Mouse (Mus musculus) midbrain, embryonic 16.5 days (tissue): ENCODE measurements at regions not wholly inside any gene's neighbourhood (a gene's known extent, or its start where the extent isn't known, plus 50 kb on each side); places are given as distances from the start of the nearest gene placed in this dataset.

ENCODE experiments used
- ATAC-seq: fragments of 200-750 bp; cut with Nextera tagmentation; 2 replicates; pipeline ENCODE4 v1.8.0; 2017; ENCODE audit warnings: moderate TSS enrichment
- H3K27ac ChIP-seq: fragments of 300-500 bp; sonication (generic); 2 replicates; pipeline ENCODE4 v1.5.1; 2014; ENCODE audit warnings: mild to moderate bottlenecking, low read length, mixed read lengths
- H3K27me3 ChIP-seq: fragments of 300-500 bp; sonication (generic); 2 replicates; pipeline ENCODE4 v1.6.1; 2014; ENCODE audit warnings: low read depth, low read length, mixed read lengths; ENCODE audit not compliant: control insufficient read depth, insufficient read depth
- H3K36me3 ChIP-seq: fragments of 300-500 bp; sonication (generic); 2 replicates; pipeline ENCODE4 v1.6.1; 2014; ENCODE audit warnings: mild to moderate bottlenecking, low read length, moderate library complexity, mixed read lengths; ENCODE audit not compliant: control insufficient read depth, insufficient read depth
- H3K4me1 ChIP-seq: fragments of 300-500 bp; sonication (generic); 2 replicates; pipeline ENCODE4 v1.6.1; 2014; ENCODE audit warnings: mild to moderate bottlenecking, low read length, mixed read lengths; ENCODE audit not compliant: control insufficient read depth, insufficient read depth
- H3K4me2 ChIP-seq: fragments of 300-500 bp; sonication (generic); 2 replicates; pipeline ENCODE4 v1.6.1; 2014; ENCODE audit warnings: mild to moderate bottlenecking, low read length, mixed read lengths
- H3K4me3 ChIP-seq: fragments of 300-500 bp; sonication (generic); 2 replicates; pipeline ENCODE4 v1.5.1; 2014; ENCODE audit warnings: low read depth, mild to moderate bottlenecking, low read length, moderate library complexity, mixed read lengths
- H3K9ac ChIP-seq: fragments of 300-500 bp; sonication (generic); 2 replicates; pipeline ENCODE4 v1.6.1; 2014; ENCODE audit warnings: low read depth, low read length, mixed read lengths
- H3K9me3 ChIP-seq: fragments of 300-500 bp; sonication (generic); replicated peaks from 2 replicates; pipeline ENCODE4 v1.6.1; 2014; ENCODE audit warnings: mild to moderate bottlenecking, low read length, mixed read lengths; ENCODE audit not compliant: control insufficient read depth, poor library complexity, severe bottlenecking
- WGBS: fragments of 180-500 bp; shearing (Covaris S2); extraction: QIAGEN DNeasy Blood & Tissue Kit; methylation state at CpG from one replicate; pipeline ENCODE4 v1.1.7; 2014; 5-methylcytosine and 5-hydroxymethylcytosine counted together

DNA sequence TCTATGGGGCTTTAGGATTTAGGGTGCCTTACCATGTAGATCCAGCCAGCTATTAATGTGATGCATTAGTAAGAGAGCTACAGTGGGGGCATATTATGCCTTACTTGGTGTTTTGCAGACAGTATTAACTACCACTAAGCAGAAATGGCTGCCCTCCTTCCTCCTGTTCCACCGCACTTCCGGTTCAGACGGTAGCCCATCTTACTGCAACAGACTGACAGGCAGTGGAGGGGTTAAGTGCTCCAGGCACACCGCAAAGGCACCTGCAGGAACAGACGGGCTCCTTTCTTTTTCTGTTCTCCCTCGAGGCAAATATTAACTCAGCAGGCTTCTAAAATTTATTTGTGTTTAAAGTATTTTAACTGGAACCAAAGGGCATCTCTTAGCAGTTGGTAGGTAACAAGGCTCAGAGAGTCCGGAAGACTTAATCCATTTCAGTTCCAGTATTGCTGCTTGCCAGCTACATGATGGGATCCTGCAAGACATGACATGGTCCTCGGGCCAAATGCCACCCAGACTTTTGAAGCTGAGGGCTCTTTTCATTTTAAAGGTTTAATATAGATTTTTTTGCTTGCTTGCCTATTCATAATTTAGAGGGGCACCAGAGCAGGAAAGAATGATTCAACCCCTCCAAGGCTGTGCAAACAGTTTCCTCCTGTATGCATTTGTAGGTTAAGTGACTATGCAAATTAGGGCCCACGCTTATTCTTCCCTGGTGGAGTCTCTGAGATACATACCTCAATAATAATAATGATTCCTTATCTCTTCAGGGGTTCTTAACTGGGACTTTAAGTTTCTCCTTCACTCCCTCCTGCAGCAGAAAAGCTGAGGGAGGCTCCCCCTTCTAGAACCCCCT, 177.7 kb downstream of the Emp1 start:
- H3K27me3 ChIP-seq, result no peaks in the 10 kb centered on the region
- peak; percentile 42; the same call in 1 of the 2 replicates for ATAC-seq
- 0 out of 2 replicates have a peak overlapping the region, but pooled peaks have one; percentile 22 for H3K27ac ChIP-seq
- WGBS, result 20% methylated on average over 9 of the region's 9 CpGs
- no peaks in the 10 kb centered on the region for H3K9me3 ChIP-seq
- no peak overlapping the region for H3K4me3 ChIP-seq
- H3K4me1 ChIP-seq, result peaks cover 4% of the 10 kb centered on the region; the same call in 1 of the 2 replicates
- no peaks in the 10 kb centered on the region for H3K36me3 ChIP-seq
- H3K4me2 ChIP-seq, result no peak overlapping the region
- H3K9ac ChIP-seq, result no peak overlapping the region

DNA sequence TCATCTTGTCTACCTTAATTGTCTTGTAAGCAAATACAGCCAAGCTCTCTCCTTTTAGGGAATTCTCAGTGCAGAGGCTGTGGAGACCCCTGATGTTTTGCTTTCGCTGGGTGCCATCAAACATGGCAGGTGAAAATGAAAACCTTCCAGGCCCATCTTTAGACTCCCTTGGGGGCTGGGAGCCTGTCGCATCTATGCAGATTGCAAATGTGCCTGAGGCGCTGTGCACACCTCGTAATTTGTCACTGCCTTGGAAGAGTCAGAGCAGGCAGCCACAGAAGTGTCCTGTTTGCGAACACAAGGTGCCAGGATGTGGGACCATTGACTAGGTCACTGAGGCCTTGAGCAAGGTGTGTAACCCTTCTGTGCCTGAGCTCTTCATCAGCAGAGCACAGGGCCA, 179.2 kb downstream of the Emp1 start:
- Histone ChIP-seq H3K27ac (no peak overlapping the region), H3K27me3 (no peaks in the 10 kb centered on the region), H3K4me2 (no peak overlapping the region), H3K4me1 (peaks cover 4% of the 10 kb centered on the region; the same call in 1 of the 2 replicates), H3K9me3 (no peaks in the 10 kb centered on the region), H3K9ac (no peak overlapping the region), H3K4me3 (no peak overlapping the region), H3K36me3 (no peaks in the 10 kb centered on the region)
- no peak for ATAC-seq
- 68% methylated on average over 5 of the region's 5 CpGs for WGBS

DNA sequence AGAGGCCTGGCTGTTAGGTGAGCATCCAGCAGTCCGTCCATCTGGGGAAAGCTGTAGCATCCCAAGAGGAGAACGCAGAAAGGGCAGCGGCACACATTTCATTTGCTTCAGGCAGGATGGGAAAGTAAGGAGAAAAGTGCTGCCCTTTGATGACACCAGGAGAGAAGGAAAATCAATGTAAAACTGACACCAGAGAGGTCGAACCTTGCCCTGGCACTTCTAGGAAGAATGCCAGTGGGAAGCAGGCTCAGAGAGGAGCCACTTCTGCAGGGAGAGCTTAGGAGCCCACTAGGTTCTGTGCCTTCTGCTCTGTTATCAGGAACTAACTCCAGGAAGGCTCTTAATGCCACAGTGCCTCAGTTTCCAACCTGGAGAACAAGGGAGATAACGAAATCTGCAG, 180.0 kb downstream of the Emp1 start:
- no peak overlapping the region for H3K4me2 ChIP-seq
- no peaks in the 10 kb centered on the region for H3K36me3 ChIP-seq
- H3K4me3 ChIP-seq, result no peak overlapping the region
- peaks cover 4% of the 10 kb centered on the region; the same call in 1 of the 2 replicates for H3K4me1 ChIP-seq
- H3K9me3 ChIP-seq, result no peaks in the 10 kb centered on the region
- no peak overlapping the region for H3K27ac ChIP-seq
- H3K27me3 ChIP-seq, result no peaks in the 10 kb centered on the region
- WGBS, result 61% methylated on average over 5 of the region's 5 CpGs
- no peak overlapping the region for H3K9ac ChIP-seq
- ATAC-seq, result no peak

DNA sequence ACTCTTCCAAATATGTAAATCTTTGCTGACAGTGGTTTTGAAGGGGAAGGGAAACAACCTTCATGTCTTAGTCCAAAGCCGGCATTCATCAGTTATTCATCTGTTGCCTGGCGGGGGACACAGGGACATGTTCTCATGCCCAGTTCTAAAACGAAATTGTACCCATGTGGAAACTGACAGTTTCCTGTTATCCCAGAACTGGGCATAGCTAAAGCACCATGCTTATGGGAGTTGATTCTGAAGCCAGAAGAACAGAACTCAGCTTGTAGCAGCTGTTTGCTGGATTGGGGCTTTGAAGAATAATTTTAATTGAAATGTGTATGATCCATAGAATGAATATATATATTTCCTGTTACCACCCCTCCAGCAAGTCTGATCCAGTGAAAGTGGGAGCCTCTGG, 181.0 kb downstream of the Emp1 start:
- no peak overlapping the region for H3K4me3 ChIP-seq
- H3K27ac ChIP-seq, result no peak overlapping the region
- no peaks in the 10 kb centered on the region for H3K36me3 ChIP-seq
- no peak overlapping the region for H3K9ac ChIP-seq
- no peak overlapping the region for H3K4me2 ChIP-seq
- no peaks in the 10 kb centered on the region for H3K27me3 ChIP-seq
- H3K4me1 ChIP-seq, result peaks cover 4% of the 10 kb centered on the region; the same call in 1 of the 2 replicates
- no peaks in the 10 kb centered on the region for H3K9me3 ChIP-seq
- ATAC-seq, result no peak
- 71% methylated on average over 3 of the region's 3 CpGs for WGBS

DNA sequence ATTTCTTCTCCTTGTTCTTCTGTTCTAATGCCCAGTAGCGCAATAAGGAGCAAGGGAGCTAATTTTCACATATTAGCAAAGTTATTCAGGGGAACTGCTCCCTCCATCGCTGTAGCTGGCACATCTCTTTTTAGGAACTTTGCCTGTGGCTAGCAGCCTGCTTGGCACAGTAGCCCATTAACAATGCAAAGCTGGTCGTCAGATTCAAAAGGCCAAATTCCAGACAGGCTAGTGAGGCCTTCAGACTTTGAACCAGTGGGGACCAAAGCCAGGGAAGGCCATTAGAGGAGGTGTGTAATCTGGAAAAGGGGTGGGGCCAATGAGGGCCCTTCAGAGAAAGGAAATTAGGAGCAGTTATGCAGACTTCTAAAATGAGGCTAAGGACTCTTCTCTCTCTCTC, 181.5 kb downstream of the Emp1 start:
- no peaks in the 10 kb centered on the region for H3K9me3 ChIP-seq
- no peak overlapping the region for H3K4me3 ChIP-seq
- no peak overlapping the region for H3K4me2 ChIP-seq
- no peaks in the 10 kb centered on the region for H3K27me3 ChIP-seq
- H3K27ac ChIP-seq, result no peak overlapping the region
- H3K9ac ChIP-seq, result no peak overlapping the region
- H3K36me3 ChIP-seq, result no peaks in the 10 kb centered on the region
- H3K4me1 ChIP-seq, result peaks cover 4% of the 10 kb centered on the region; the same call in 1 of the 2 replicates
- 26% methylated on average over 3 of the region's 3 CpGs for WGBS
- ATAC-seq, result no peak

DNA sequence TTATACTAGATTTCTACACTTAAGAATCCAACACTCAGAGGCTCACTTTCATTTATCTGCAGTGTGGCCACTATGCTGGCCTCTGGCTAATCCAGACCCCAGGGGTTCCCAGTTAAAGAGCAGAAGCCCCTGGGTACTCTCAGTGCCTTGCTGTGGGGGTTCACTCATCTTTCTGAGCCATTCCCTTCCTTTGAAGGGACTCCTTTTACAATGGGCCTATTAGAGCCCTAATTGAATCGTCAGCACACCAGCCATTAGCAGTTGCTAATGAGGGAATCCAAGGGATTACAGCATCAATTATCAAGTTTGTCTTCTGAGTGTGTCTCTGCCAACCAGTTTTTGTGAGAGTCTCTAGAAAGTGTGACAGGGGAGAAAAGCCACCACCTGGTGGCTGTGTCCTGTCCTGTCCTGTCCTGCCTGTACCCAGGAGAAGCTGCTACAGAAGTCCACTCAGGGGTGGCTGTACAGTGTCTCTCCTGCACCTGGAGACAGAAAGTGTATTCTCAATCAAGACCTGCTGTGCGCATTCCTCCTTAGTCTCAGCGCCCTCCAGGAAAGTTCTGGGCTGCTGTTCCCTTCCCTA, 188.1 kb downstream of the Emp1 start:
- H3K9me3 ChIP-seq, result no peaks in the 10 kb centered on the region
- no peak overlapping the region for H3K27ac ChIP-seq
- WGBS, result 36% methylated on average over 3 of the region's 3 CpGs
- no peak overlapping the region for H3K4me3 ChIP-seq
- H3K4me2 ChIP-seq, result no peak overlapping the region
- no peaks in the 10 kb centered on the region for H3K4me1 ChIP-seq
- H3K27me3 ChIP-seq, result no peaks in the 10 kb centered on the region
- ATAC-seq, result no peak
- H3K36me3 ChIP-seq, result no peaks in the 10 kb centered on the region
- H3K9ac ChIP-seq, result no peak overlapping the region

DNA sequence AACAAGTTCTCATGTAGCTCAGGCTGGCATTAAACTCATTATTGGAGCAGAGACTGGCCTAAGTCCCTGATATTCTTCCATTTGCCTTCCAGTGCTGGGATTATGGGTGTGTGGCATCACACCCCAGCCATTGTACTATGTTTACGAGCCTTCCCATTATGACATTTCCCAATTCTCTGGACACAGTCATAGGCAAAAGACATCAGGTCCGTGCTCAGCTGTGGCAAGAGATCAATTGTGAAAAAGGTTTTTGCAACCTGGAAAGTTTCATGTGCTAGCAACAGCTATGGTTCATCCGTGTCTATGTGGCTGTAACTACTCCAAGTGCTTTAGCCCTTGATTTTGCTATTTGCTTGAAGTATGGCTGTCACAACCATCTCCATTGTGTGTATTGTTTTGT, 190.1 kb downstream of the Emp1 start:
- no peaks in the 10 kb centered on the region for H3K27me3 ChIP-seq
- WGBS, result 81% methylated on average over 3 of the region's 3 CpGs
- H3K9me3 ChIP-seq, result no peaks in the 10 kb centered on the region
- no peak overlapping the region for H3K9ac ChIP-seq
- no peak overlapping the region for H3K4me2 ChIP-seq
- H3K4me1 ChIP-seq, result no peaks in the 10 kb centered on the region
- H3K27ac ChIP-seq, result no peak overlapping the region
- ATAC-seq, result no peak
- H3K4me3 ChIP-seq, result no peak overlapping the region
- H3K36me3 ChIP-seq, result no peaks in the 10 kb centered on the region

DNA sequence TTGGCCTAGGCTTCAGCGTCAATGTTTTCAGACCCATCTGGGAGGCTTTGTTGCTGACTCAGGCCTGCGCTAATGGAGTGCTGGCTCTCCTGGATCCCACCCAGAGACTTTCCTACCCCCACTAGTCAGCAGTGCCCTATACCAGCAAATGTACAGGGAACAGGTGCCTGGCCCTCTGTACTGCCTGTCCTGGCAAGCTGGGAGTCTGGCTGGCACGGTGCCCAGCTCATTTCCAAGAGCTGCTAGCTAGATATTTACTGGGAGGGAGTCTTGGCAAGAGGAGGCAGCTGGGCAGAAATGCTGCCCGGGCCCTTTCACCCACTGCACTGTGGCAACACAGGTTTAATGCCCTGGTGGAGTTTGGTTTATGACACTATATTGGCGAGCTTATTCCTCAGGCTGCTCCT, 197.2 kb downstream of the Emp1 start:
- H3K9me3 ChIP-seq, result no peaks in the 10 kb centered on the region
- no peak overlapping the region for H3K9ac ChIP-seq
- 0 out of 2 replicates have a peak overlapping the region, but pooled peaks have one; percentile 6 for H3K4me2 ChIP-seq
- no peak overlapping the region for H3K4me3 ChIP-seq
- H3K27me3 ChIP-seq, result no peaks in the 10 kb centered on the region
- no peaks in the 10 kb centered on the region for H3K36me3 ChIP-seq
- 49% methylated on average over 5 of the region's 5 CpGs for WGBS
- ATAC-seq, result peak; percentile 93
- peaks cover 12% of the 10 kb centered on the region; the same call in 1 of the 2 replicates for H3K4me1 ChIP-seq
- peak overlapping the region; percentile 48 for H3K27ac ChIP-seq

DNA sequence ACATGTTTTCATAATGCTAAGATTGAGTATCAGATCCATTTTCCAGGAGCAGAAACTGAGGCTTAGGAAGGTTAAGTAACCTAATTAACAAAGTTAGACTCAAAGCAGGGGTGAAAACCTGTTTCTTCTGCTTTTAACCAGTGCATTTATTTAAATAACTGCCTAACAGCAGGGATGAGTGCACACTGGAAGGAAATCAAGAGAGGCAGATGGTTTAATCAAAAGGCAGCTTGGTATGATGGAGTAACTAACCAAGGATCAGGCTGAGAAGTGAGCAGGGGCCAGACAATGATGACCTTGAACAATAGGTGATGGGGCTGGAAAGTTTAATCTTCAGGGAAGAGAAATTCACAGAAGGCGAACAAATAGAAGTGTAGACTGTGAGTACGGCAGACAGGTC, 199.9 kb downstream of the Emp1 start:
- H3K27ac ChIP-seq, result no peak overlapping the region
- 63% methylated on average over 2 of the region's 2 CpGs for WGBS
- H3K4me3 ChIP-seq, result no peak overlapping the region
- peaks cover 12% of the 10 kb centered on the region; the same call in 1 of the 2 replicates for H3K4me1 ChIP-seq
- H3K36me3 ChIP-seq, result no peaks in the 10 kb centered on the region
- no peaks in the 10 kb centered on the region for H3K9me3 ChIP-seq
- ATAC-seq, result no peak
- H3K4me2 ChIP-seq, result no peak overlapping the region
- no peak overlapping the region for H3K9ac ChIP-seq
- no peaks in the 10 kb centered on the region for H3K27me3 ChIP-seq
